Mouse (Mus musculus) common myeloid progenitor, adult 5-6 weeks (primary cell): ENCODE measurements around the gene Il18. TPM values are rescaled to one million over a fixed set of nuclear protein-coding genes. Genes with fewer than 3 reads are reported as not detected.

Experiments used
- ATAC-seq: replicated peaks from 2 replicates; pipeline ENCODE4 v1.8.0; 2016; ENCODE audit warnings: low read depth, mild to moderate bottlenecking, moderate TSS enrichment, inconsistent platforms; ENCODE audit not compliant: poor library complexity, severe bottlenecking
- total RNA-seq: library from RNA; stranded (forward); fragments of 200-1000, 187-1606 nt; gene quantifications from 2 replicates; pipeline ENCODE4 v1.2.3, GENCODE M21; 2017

Gene Il18
- total RNA-seq: 4.4 and 7.5 TPM in 2 replicates

DNA sequence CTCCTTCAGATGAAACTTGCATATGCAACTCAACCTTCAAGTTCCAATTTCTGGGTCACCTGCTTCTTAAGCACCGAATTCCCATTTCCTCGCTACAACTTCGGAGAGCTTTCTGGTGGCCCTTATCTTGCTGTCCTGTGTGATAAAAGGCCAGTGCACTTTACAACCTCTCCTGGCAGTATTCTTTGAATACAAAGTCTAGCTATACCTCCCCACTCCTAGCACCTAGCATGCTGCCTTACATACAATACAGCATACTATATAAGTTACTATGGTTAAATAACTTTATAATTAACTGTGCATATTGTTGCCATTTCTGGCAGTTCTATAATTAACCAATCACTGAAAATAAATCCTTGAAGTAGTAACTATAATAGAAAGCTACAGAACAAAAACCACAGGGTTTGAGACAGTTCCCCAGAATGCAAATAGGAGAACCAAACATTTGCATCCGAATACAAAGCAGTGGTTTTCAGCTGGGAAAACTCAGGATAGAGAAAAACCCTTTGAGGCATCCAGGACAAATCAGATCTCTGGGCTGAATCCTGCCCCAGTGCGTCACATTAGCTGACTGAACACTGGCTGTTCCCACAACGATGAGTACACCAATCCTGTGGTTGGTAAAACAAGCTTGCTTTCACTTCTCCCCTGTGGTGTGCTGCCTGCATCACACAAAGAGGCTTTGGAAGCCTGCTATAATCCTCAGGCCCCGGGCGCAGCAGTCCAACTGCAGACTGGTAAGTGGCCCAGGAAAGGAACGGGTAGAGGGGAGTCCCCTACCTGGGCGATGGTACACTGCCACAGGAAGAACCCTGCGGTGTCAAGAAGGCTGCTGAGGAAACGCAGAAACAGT, at the start of gene Il18:
Il18 (plus strand) TSS at position 587 of the 853 bp plus-strand sequence.
- peak; percentile 86 for ATAC-seq

GRCm38 (mm10) chr9:50505405-50505804, 49.2 kb upstream of the Il18 start:
- no peak for ATAC-seq

GRCm38 (mm10) chr9:50507570-50507969, 47.1 kb upstream of the Il18 start:
- ATAC-seq: no peak

DNA sequence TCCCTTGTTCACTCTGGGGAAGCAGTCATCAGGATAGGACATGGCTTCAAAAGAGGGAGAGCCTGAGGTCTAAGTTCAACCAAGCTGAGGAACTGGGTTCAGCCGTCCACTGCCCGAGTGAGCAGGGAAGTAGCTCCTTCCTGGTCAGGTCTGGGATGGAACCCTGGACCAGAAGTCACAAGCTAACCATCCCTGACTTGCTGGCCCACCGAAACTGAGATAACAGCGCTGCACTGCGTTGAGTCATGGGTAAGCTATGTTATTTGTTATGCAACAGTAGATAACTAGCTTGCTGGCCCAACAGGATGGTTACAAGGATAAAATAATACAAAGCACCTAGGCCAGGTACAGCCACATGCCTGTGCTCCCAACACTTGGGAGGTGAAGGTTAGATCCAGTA, 39.2 kb upstream of the Il18 start:
- no peak for ATAC-seq

DNA sequence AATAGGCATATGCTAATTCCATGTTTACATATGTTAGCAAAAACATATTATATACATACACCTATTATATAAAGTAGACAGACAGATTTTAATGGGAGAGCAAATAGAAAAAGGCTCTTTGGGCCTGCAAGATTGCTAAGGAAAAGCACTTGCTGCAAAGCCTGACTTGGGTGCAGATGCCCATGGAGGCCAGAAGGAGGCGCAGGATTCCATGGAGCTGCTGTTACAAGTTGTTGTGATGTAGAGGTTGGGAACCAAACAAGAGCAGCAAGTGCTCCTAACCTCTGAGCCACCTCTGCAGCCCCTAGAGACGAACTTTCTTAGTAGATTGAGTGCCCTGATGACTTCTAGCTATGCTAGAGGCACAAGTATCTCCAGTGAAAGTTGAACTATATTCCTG, 35.8 kb upstream of the Il18 start:
- no peak; the same call in 1 of the 2 replicates for ATAC-seq

- peak; percentile 96 for ATAC-seq
Observed at GRCm38 (mm10) chr9:50520748-50521147, 33.9 kb upstream of the Il18 start.

- ATAC-seq: no peak
Observed at GRCm38 (mm10) chr9:50521562-50521961, 33.1 kb upstream of the Il18 start.

GRCm38 (mm10) chr9:50522574-50522973, 32.1 kb upstream of the Il18 start:
- 0 out of 2 replicates have a peak, but pooled peaks have one; percentile 19 for ATAC-seq

- no peak for ATAC-seq
Observed at GRCm38 (mm10) chr9:50524936-50525335, 29.7 kb upstream of the Il18 start.

DNA sequence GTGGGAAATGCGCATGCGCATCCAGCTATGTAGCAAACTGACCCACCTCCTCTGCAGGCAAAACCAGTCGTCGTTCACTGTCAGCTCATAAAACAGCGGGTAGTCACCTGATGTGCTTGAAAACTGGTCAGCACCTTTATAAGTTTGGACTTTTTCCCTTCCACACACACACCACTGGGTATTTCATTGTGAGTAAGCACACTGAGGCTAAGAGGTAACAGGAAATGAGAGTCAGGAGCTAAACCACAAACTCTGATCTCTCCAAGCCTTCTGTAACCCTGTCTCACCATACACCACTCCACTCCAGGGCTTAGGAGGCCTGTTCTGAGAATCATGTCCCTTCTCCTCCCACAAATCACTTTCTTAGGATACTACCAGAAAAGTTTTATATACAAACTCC, 29.0 kb upstream of the Il18 start:
- no peak for ATAC-seq

DNA sequence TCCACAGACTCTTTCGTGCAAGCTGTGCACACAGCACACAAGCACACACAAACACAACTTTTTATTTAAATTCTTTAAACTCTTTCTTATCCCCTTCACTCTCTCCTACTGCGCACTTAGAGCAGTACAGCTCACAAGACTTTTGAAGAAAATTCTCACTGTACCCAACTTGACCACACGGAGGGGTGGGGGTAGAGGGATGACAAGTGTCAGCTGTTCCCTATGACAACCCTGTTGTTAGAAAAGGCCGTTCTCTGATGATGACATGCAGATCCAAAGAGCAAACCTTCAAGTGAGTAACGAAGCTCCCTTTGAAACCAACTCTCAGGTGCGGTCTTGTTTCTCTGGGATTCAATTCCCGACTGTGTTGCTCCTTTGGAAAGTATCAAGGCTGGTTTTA, 26.8 kb upstream of the Il18 start:
- peak; percentile 29; the same call in 1 of the 2 replicates for ATAC-seq

- ATAC-seq: peak; percentile 86
Observed at GRCm38 (mm10) chr9:50528293-50528892, 26.2 kb upstream of the Il18 start, which contains the start of gene Pts. Pts (minus strand) TSS chr9:50528724.

DNA sequence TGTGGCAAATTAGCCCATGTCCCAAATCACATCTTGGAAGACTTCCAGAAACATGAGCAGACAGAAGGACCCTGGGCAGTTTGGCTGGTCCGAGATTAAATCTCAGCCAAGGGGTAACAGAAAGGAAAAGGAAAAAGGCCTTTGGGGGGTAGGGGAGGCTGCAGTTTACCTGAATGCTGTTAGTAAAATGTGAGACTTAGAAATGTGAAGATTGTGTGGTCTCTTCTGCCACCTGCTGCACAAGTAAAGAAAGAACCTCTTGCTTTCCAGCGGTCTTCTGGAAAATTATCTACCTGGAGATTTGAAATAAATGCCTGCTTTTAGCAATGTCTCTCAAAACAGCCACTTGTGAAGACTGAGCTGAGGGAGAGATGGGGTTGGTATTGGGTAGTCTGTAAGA, 23.7 kb upstream of the Il18 start:
- no peak for ATAC-seq

DNA sequence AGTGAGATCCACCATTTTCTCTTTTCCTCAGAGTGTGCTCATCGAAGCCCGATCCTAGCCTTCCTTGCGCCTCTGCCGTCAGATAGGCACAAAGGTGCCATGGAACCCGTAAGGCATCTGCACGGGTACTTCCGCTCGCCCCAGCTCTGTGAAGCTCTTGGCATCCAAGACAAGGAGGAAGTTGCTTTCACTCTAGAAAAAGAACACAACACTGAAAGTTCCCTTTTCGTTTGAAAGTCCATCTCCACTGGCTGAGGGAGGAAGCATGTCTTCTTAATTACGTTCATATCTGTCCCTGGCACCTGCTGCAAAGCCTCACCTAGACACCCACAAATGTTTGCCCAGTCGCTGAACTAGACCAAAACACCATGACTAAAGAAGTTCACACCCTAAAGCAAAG, 21.3 kb upstream of the Il18 start:
- ATAC-seq: peak; percentile 59

DNA sequence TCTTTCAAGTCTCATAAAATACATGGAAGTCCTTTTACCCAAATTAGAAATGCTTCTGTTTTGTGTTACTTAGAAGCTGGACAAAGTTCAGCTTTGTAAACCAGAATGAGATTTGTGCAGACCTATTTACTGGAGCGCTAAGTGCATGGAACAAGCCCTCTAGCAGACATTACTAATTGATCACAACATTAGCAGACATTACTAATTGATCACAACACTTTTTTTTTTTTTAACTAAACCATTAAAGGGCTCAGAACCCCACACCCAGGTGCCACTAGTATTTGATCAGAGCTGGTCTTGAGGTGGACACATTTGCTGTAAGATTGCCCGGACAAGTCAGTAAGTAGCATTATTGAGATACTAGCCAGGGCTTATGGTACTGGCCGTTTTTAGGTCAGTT, 20.8 kb upstream of the Il18 start:
- peak; percentile 30; the same call in 1 of the 2 replicates for ATAC-seq

DNA sequence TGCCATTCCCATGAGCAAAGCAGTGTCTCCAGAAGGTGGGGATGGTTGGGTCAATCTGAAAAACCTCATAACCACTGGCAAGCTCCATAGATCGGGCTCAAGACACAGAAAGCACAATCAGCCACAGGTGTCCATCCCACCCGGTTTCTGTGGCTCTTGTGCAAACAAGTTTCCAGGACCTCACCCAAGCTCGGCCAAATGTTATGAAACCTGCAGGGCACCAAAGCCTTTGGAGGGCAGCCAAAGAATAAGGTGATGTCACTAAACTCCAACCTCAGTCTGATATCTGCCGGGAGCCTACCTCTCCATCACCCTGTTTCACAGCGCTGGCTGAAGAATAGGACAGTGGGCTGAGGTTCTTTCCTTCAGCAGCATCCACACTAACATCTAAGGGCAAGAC, 18.7 kb upstream of the Il18 start:
- no peak for ATAC-seq

DNA sequence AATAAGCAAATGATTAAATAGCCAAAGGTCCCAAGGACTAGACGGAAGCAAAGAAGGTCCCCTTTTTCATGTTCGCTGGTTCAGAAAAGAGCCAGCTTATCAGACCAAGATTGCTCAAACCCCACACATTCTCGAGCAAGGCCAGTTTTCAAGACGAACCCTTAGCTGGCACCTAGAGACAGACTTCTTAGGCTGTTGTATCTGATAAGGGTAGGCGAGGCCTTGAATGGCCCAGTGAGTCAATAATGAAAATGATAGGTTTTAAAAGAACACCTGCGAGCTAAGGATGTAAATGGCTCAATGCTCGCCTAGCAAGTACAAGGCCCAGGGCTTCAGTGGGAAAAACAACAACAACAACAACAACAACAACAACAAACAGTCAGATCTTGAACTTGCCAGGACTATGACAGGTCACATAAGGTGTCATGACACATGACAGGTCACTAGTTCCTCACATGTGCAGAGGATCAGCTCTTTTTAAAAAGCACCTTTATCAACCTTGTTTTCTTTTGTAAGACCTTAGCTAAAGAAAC, 18.0 kb upstream of the Il18 start:
- no peak for ATAC-seq

- peak; percentile 53 for ATAC-seq
Observed at GRCm38 (mm10) chr9:50537295-50537694, 17.3 kb upstream of the Il18 start.

GRCm38 (mm10) chr9:50540170-50540569, 14.5 kb upstream of the Il18 start:
- peak; percentile 55 for ATAC-seq

DNA sequence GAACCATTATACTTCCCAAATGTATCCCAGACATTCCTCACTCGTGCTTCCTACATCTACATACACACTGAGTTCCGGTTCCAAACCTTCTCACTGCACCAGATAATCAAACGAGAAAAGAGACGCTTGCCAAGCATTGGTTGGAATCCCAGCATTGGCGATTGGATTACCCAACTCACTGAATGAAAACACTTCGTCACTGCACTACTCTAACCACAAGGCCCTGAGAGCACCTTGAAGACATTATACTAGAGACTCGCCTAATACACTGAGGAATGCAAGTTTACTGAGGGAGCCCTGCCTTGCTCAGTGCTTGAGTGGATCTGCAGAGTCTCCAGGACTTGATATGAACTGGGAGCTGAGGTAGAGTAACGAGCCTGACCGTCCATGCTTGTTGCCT, 12.2 kb upstream of the Il18 start:
- ATAC-seq: no peak

- ATAC-seq: peak; percentile 80
Observed at GRCm38 (mm10) chr9:50547859-50548478, 6.7 kb upstream of the Il18 start.
